Mouse (Mus musculus) heart, embryonic 10.5 days (tissue): ENCODE data around the gene Tns3. TPM values are rescaled to one million over a fixed set of nuclear protein-coding genes. Genes with fewer than 3 reads are reported as not detected.

Experiments used
- DNase-seq: peaks from one replicate; pipeline ENCODE4 v3.0.0-alpha.2; 2017; ENCODE audit warnings: low spot score
- H3K27ac ChIP-seq: fragments of 300-500 bp; sonication (generic); 2 replicates; pipeline ENCODE4 v1.5.1; 2016; ENCODE audit warnings: mild to moderate bottlenecking
- H3K27me3 ChIP-seq: fragments of 300-500 bp; sonication (generic); 2 replicates; pipeline ENCODE4 v1.6.1; 2016; ENCODE audit warnings: mild to moderate bottlenecking; ENCODE audit not compliant: poor library complexity, insufficient read depth, severe bottlenecking
- H3K36me3 ChIP-seq: fragments of 300-500 bp; sonication (generic); 2 replicates; pipeline ENCODE4 v1.6.1; 2016; ENCODE audit warnings: mild to moderate bottlenecking, moderate library complexity
- H3K4me1 ChIP-seq: fragments of 300-500 bp; sonication (generic); 2 replicates; pipeline ENCODE4 v1.6.1; 2016; ENCODE audit warnings: mild to moderate bottlenecking
- H3K4me3 ChIP-seq: fragments of 300-500 bp; sonication (generic); 2 replicates; pipeline ENCODE4 v1.5.1; 2016; ENCODE audit warnings: mild to moderate bottlenecking, moderate library complexity
- H3K9me3 ChIP-seq: fragments of 300-500 bp; sonication (generic); 2 replicates; pipeline ENCODE4 v1.6.1; 2016; ENCODE audit warnings: mild to moderate bottlenecking, moderate library complexity
- WGBS: fragments of 180-500 bp; shearing (Covaris S2); methylation state at CpG from one replicate; pipeline ENCODE4 v1.1.7; 2016; 5-methylcytosine and 5-hydroxymethylcytosine counted together
- polyA plus RNA-seq: library from polyadenylated mRNA; unstranded; fragments of >200 nt; fragmentation: Nextera tagmentation; extraction: Ambion mirVana; gene quantifications from 2 replicates; pipeline ENCODE4 v1.2.1, GENCODE M21; 2016

Gene Tns3
- polyA plus RNA-seq, 1 experiment from 2014 or later: 17.0 TPM

DNA sequence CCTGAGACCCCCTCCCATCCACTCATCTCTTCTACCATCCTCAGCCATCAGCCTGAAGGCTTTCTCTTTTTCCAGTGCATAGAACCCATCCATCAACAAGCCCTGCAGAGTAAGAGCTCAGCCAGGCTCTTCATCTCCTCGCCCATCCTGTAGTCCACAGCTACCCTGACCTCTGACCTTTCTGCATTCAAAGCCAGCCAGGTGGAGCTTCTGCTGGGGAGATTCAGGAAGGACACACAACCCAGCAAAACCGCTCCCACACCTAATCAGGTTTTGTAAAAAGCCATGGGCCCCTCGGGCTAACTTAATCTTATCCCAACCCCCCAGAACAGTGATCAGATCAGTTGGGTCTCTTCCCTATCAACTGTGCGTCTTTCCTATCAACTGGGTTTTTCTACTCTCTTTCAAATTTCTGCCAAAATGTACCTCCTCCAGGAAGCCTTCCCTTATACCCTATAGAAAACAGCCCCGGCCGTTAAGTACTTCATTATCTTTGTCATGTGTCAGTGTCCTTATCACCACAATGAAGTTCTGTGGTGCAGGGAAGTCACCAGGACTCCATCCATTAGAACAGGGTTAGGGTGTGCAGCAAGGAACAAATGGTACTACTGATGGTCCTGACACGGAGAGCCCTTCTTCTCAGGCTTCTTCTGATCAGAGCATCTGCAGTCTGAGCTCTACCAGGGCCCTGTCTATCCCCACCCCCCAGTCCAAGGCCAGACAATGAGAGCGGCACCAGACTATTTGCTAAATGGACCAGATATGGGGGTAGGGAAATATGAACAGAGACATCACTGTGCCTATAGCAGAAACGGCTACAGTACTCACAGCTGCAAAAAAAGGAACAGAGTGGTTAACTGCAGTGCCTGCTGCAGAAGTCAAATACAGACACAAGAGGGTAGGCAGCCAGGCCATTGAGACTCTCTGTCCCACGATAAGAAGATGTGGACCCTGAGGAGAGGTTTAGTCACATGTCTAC lies 26.6 kb downstream of the Tns3 start:
- H3K36me3 ChIP-seq: no peaks in the 10 kb centered on the region
- peaks cover 66% of the 10 kb centered on the region for H3K4me1 ChIP-seq
- no peak for DNase-seq
- H3K27ac ChIP-seq: no peak overlapping the region
- H3K9me3 ChIP-seq: no peaks in the 10 kb centered on the region
- 47% methylated on average over 10 of the region's 10 CpGs for WGBS
- H3K27me3 ChIP-seq: peaks cover 3% of the 10 kb centered on the region; the same call in 1 of the 2 replicates
- H3K4me3 ChIP-seq: no peak overlapping the region

DNA sequence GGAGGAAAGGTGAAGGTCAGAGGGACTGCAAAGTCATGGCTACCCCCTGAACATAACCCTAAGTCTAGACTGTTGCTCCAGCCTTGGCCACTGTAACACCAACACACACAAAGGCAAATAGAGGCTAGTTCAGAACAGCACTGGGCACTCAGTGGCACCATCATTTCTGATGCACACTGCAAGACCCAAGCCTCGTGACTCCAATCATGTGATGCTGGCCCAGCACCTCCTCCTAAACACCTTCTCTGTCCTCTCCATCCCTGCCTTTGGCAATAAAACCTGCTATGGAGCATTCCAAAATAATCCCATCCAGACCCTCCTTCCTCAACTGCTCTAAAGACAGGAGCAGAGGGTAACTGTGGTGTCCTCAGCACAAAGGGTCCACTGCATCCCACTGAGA lies 27.7 kb downstream of the Tns3 start:
- Histone ChIP-seq H3K27ac (no peak overlapping the region), H3K4me3 (no peak overlapping the region), H3K27me3 (peaks cover 3% of the 10 kb centered on the region; the same call in 1 of the 2 replicates), H3K9me3 (no peaks in the 10 kb centered on the region), H3K36me3 (no peaks in the 10 kb centered on the region), H3K4me1 (peaks cover 63% of the 10 kb centered on the region)
- WGBS: 80% methylated on average over 1 of the region's 1 CpGs
- no peak for DNase-seq

DNA sequence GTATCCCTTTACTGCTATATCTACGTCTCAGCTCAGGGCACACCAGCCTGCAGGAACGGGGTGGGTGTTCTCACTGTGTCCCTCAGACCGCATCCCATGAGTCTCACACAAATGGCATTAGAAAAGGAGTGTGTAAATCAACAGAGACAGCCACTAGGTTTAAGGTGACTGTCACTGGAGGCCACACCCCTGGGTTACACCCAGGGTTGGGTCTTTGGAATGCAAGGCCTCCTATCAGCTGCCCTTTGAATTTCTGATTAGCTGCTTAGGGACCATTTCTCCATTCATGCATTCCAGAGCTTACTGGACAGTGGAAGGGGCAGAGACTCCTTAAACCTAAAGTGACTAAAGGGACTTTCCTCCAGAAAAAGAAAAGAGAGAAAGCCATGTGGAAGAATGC lies 28.6 kb downstream of the Tns3 start:
- H3K27ac ChIP-seq: no peak overlapping the region
- H3K36me3 ChIP-seq: no peaks in the 10 kb centered on the region
- H3K27me3 ChIP-seq: peaks cover 3% of the 10 kb centered on the region; the same call in 1 of the 2 replicates
- H3K9me3 ChIP-seq: no peaks in the 10 kb centered on the region
- 58% methylated on average over 3 of the region's 3 CpGs for WGBS
- H3K4me1 ChIP-seq: peaks cover 54% of the 10 kb centered on the region
- no peak for DNase-seq
- H3K4me3 ChIP-seq: no peak overlapping the region

DNA sequence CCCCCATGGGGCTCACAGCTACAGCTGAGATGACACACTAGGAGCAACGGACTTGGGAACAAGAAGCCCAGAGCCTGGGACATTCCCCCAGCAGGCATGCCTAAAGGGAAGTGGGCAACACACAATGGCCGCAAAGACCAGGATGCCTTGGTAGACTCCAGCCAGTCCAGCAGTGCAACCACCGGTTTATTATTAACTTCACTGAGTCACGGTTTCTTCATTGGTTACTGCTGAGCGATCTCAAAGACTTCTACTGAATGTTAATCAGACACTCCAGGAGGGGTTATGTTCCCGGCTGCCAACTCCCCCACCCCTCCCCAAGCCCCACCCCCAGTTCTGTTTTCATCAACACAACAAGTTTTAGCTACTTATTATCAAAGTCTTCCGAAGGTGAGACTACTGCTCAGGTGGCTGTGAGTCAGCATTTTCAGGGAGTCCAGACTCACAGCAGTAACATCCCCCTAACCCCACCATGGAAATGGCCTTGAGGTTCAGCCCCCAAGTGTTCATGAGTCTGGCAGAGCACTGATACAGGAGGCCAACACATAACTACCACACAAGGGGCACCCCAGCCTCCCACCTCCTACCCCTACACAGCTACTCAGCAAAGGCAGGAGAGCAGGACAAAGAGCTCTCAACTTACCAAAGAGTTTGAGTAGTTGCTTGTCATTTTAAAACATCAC lies 29.5 kb downstream of the Tns3 start:
- H3K36me3 ChIP-seq: no peaks in the 10 kb centered on the region
- H3K9me3 ChIP-seq: no peaks in the 10 kb centered on the region
- no peak overlapping the region for H3K4me3 ChIP-seq
- 75% methylated on average over 7 of the region's 7 CpGs for WGBS
- peaks cover 51% of the 10 kb centered on the region for H3K4me1 ChIP-seq
- no peak for DNase-seq
- H3K27me3 ChIP-seq: peaks cover 3% of the 10 kb centered on the region; the same call in 1 of the 2 replicates
- no peak overlapping the region for H3K27ac ChIP-seq

DNA sequence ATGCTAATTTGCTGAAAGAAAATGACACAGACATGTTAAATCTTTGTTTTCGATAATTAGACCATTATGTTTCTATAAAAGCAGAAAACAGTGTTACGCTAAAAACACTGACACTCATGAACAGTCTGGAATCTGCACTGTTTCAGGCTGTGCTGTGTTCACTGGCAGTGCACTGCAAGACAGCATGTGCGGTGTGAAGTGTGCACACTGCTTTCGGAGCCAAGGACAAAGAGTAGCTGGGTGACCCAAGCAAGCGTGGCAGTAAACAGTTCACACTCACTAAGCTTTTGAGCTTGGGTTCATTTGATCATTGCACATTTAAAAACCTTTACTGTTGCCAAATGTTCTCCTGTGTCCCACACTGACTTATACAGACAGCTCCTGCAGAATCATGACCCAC lies 32.2 kb downstream of the Tns3 start:
- no peak for DNase-seq
- no peak overlapping the region for H3K27ac ChIP-seq
- H3K4me1 ChIP-seq: peaks cover 38% of the 10 kb centered on the region
- WGBS: 89% methylated on average over 5 of the region's 5 CpGs
- H3K9me3 ChIP-seq: no peaks in the 10 kb centered on the region
- H3K4me3 ChIP-seq: no peak overlapping the region
- no peaks in the 10 kb centered on the region for H3K36me3 ChIP-seq
- H3K27me3 ChIP-seq: peaks cover 3% of the 10 kb centered on the region; the same call in 1 of the 2 replicates

DNA sequence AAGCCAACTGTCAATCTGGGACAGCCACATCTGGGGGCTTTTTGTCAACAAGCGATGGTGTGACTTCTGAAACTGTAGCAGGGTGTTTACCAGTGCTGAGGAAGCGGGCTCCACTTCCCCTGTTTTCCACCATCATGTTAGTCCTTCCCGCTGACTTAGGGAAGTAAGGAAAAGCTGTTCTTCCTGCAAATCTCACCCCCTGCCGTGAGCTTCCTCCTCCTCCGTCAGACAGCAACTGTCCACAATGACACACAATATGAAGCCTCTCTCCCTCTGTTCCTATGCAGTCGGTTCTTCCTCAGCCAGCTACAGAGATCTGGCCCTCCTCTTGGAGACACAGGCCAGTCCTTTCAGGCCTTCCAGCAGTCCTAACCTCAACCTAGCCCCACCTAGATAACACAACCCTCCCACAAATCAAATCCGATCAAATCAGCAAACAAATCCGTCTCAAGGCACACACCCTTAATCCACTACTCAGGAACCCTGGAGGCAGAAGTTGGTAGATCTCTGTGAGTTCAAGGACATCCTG lies 34.4 kb downstream of the Tns3 start:
- Histone ChIP-seq H3K4me1 (peaks cover 39% of the 10 kb centered on the region), H3K27ac (no peak overlapping the region), H3K4me3 (no peak overlapping the region), H3K27me3 (0 out of 2 replicates have a peak, but pooled peaks cover 4% of the 10 kb centered on the region), H3K9me3 (no peaks in the 10 kb centered on the region), H3K36me3 (no peaks in the 10 kb centered on the region)
- DNase-seq: no peak
- WGBS: 75% methylated on average over 8 of the region's 8 CpGs

DNA sequence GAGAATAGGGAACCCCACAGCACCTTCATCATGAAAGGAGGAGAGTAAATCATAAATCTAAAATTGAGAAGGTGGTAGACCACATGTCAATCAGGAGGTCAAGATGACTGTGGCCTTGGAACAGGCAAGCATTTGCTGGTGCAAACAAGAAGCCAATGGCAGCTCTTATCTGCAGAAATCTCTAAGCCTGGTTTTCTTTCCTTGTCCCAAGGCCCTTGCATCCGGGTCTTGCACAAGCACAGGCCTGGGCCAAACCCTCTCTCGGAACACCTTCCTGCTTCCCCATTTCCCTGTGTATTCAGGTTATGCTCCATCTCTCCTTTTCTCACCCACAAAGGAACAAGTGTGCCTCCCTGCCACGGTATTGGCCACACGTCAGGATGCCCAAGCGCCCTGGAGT lies 35.0 kb downstream of the Tns3 start:
- Histone ChIP-seq H3K27me3 (0 out of 2 replicates have a peak, but pooled peaks cover 4% of the 10 kb centered on the region), H3K27ac (peak overlapping the region; percentile 67), H3K4me3 (no peak overlapping the region), H3K9me3 (no peaks in the 10 kb centered on the region), H3K36me3 (no peaks in the 10 kb centered on the region), H3K4me1 (peaks cover 33% of the 10 kb centered on the region)
- no peak for DNase-seq
- 79% methylated on average over 5 of the region's 5 CpGs for WGBS

DNA sequence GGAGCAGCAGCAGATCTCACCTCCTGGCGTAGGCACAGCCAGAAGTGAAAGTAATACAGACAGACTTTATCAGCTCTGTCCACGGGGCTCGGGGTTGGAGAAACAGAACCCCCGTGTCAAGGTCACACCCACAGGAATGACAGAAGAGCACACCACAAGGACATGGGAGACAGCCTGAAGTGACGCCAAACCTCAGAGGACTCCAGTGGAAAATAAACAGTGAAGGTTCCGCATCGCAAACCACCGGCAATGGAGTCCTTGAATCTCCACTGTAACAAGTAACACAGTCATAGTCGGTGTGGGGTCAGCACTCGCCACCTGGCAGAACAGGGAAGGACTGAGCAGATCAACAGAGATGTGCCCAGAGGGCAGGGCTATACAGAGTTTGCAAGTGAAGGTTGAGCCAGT lies 35.5 kb downstream of the Tns3 start:
- WGBS: 46% methylated on average over 10 of the region's 10 CpGs
- H3K4me1 ChIP-seq: peaks cover 33% of the 10 kb centered on the region
- H3K36me3 ChIP-seq: no peaks in the 10 kb centered on the region
- no peak for DNase-seq
- H3K27me3 ChIP-seq: 0 out of 2 replicates have a peak, but pooled peaks cover 4% of the 10 kb centered on the region
- peak overlapping the region; percentile 8; the same call in 1 of the 2 replicates for H3K4me3 ChIP-seq
- no peaks in the 10 kb centered on the region for H3K9me3 ChIP-seq
- peak overlapping the region; percentile 67 for H3K27ac ChIP-seq

DNA sequence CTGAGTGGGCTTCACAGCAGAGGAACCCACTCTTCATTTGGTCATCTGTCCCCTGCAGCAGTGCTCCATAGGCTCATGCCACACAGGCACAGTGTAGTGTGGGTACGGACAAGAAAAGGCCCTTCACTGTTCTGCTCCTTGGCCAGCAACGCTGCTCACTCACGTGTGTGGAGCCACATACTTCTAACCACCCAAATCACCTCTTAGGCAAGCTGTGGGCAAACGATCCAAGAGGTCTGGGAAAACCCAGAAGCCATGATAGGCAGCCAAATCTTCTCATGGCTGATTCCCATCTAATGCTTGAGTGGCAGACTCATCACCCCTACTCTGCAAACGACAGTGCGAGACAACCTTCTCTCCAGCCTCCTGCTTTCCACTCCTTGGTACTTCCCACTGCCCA lies 37.2 kb downstream of the Tns3 start:
- Histone ChIP-seq H3K27ac (peak overlapping the region; percentile 16; the same call in 1 of the 2 replicates), H3K9me3 (no peaks in the 10 kb centered on the region), H3K27me3 (peaks cover 15% of the 10 kb centered on the region), H3K36me3 (no peaks in the 10 kb centered on the region), H3K4me3 (no peak overlapping the region), H3K4me1 (peaks cover 40% of the 10 kb centered on the region)
- no peak for DNase-seq
- 74% methylated on average over 6 of the region's 6 CpGs for WGBS

DNA sequence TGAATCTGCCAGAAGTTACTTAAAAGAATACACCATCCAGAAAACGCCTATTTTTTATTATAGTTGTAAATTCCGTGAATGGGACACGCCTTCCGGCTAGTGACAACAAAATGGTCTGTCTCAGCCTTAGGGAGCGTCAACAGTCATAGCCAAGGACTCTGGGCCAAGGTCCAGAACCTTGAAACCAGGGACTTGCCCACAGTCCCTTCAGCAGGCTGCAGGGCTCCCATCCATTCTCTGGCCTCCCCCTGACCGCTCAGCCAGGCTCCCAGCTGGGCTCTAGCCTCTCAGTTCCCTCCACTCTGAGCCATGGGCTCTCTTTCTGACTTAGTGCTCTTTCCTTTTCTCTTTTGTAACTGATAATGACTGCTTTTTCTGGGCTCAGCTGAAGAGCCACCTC lies 37.6 kb downstream of the Tns3 start:
- WGBS: 86% methylated on average over 6 of the region's 6 CpGs
- Histone ChIP-seq H3K27me3 (peaks cover 17% of the 10 kb centered on the region), H3K4me3 (no peak overlapping the region), H3K4me1 (peaks cover 40% of the 10 kb centered on the region), H3K36me3 (no peaks in the 10 kb centered on the region), H3K27ac (peak overlapping the region; percentile 16; the same call in 1 of the 2 replicates), H3K9me3 (no peaks in the 10 kb centered on the region)
- DNase-seq: no peak

DNA sequence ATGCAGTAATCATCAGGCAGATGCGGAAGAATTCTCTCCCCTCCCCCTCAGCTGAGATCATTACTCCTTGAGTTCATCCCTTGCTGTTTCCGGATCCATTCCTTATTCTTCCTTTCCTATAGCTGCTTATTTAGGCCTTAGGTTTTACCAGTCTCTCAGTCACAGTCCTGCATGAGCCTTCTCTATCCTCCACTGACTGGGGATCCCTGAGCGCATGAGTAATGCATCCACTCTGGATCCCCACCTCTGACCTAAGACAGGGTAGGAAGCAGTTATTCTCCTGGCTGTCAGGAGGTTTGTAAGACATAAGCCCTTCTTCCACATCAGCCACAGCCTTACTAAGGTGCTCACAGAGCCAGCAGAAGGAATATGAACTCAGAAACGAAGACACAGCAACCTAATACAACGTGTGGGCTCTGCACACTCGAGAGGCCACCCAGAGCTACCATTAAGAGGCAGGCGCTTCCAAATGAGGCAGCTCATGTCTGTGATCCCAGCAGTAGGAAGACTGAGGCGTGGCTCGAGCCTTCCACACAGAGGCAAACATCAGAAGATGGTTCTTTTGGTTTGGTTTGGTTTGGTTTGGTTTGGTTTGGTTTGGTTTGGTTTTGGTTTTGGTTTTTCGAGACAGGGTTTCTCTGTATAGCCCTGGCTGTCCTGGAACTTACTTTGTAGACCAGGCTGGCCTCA lies 38.3 kb downstream of the Tns3 start:
- WGBS: 73% methylated on average over 10 of the region's 10 CpGs
- H3K4me3 ChIP-seq: no peak overlapping the region
- H3K36me3 ChIP-seq: no peaks in the 10 kb centered on the region
- H3K27me3 ChIP-seq: peaks cover 17% of the 10 kb centered on the region
- DNase-seq: no peak
- peaks cover 40% of the 10 kb centered on the region for H3K4me1 ChIP-seq
- no peak overlapping the region for H3K27ac ChIP-seq
- H3K9me3 ChIP-seq: no peaks in the 10 kb centered on the region

DNA sequence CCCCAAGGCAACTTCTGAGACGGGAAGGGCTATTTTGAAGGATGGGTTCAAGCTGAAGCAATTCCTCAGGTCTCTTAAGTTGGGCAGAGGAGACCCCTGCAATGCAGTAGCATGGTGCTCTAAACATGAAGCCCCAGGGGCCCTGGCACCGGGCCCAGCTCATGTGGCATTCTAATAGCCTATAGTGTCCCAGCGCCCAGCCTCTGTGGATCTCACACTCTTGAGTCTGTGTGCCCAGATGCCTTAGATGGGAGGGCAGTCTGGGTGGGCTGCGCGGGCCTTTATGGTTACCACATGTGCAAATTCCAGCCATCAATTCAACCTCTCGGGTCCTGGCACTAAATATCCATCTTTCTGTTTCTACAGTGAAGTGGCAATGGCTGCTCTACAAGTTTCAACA lies 38.9 kb downstream of the Tns3 start:
- Histone ChIP-seq H3K4me3 (no peak overlapping the region), H3K27ac (0 out of 2 replicates have a peak overlapping the region, but pooled peaks have one; percentile 7), H3K27me3 (peaks cover 17% of the 10 kb centered on the region), H3K36me3 (no peaks in the 10 kb centered on the region), H3K9me3 (no peaks in the 10 kb centered on the region), H3K4me1 (peaks cover 40% of the 10 kb centered on the region)
- WGBS: 69% methylated on average over 6 of the region's 6 CpGs
- no peak for DNase-seq
